Mouse (Mus musculus): Measurements from ENCODE around the gene Ramp3. TPM values are rescaled to one million over a fixed set of nuclear protein-coding genes. Genes with fewer than 3 reads are reported as not detected.

Gene Ramp3
- polyA plus RNA-seq, 1 experiment from 2014 or later: 4.7 TPM

GRCm38 (mm10) chr11:6679694-6680396, 21.5 kb downstream of the Ramp3 start:
- Histone ChIP-seq H3K9me3 (ENCODE audit: control insufficient read depth, low read length) (no peaks in the 10 kb centered on the region), H3K36me3 (ENCODE audit: control insufficient read depth, insufficient read depth, low read length) (no peaks in the 10 kb centered on the region), H3K4me1 (ENCODE audit: control insufficient read depth, insufficient read depth, low read length) (no peaks in the 10 kb centered on the region), H3K4me2 (no peak overlapping the region), H3K27me3 (ENCODE audit: control insufficient read depth, insufficient read depth, low read length) (no peaks in the 10 kb centered on the region), H3K27ac (ENCODE audit: low read depth, low read length) (no peak overlapping the region), H3K9ac (ENCODE audit: low read length) (no peak overlapping the region), H3K4me3 (ENCODE audit: low read depth, low read length) (no peak overlapping the region)
- DNase-seq (ENCODE audit: low spot score, missing footprints): no peak
- WGBS: 76% methylated on average over 17 of the region's 17 CpGs
- ATAC-seq (ENCODE audit: low FRiP score): no peak

GRCm38 (mm10) chr11:6680397-6680818, 22.1 kb downstream of the Ramp3 start:
- Histone ChIP-seq H3K9me3 (ENCODE audit: control insufficient read depth, low read length) (no peaks in the 10 kb centered on the region), H3K36me3 (ENCODE audit: control insufficient read depth, insufficient read depth, low read length) (no peaks in the 10 kb centered on the region), H3K4me2 (no peak overlapping the region), H3K4me3 (ENCODE audit: low read depth, low read length) (no peak overlapping the region), H3K27me3 (ENCODE audit: control insufficient read depth, insufficient read depth, low read length) (no peaks in the 10 kb centered on the region), H3K4me1 (ENCODE audit: control insufficient read depth, insufficient read depth, low read length) (no peaks in the 10 kb centered on the region), H3K9ac (ENCODE audit: low read length) (no peak overlapping the region), H3K27ac (ENCODE audit: low read depth, low read length) (no peak overlapping the region)
- ATAC-seq (ENCODE audit: low FRiP score) (peak; percentile 54; the same call in 1 of the 2 replicates), DNase-seq (ENCODE audit: low spot score, missing footprints) (peak; percentile 87)
- 47% methylated on average over 10 of the region's 10 CpGs for WGBS

- no peaks in the 10 kb centered on the region for H3K4me1 ChIP-seq (ENCODE audit: control insufficient read depth, insufficient read depth, low read length)
- H3K4me3 ChIP-seq (ENCODE audit: low read depth, low read length): no peak overlapping the region
- no peaks in the 10 kb centered on the region for H3K9me3 ChIP-seq (ENCODE audit: control insufficient read depth, low read length)
- DNase-seq (ENCODE audit: low spot score, missing footprints) (no peak), ATAC-seq (ENCODE audit: low FRiP score) (no peak)
- no peak overlapping the region for H3K27ac ChIP-seq (ENCODE audit: low read depth, low read length)
- 64% methylated on average over 3 of the region's 3 CpGs for WGBS
- H3K4me2 ChIP-seq: no peak overlapping the region
- H3K27me3 ChIP-seq (ENCODE audit: control insufficient read depth, insufficient read depth, low read length): no peaks in the 10 kb centered on the region
- no peaks in the 10 kb centered on the region for H3K36me3 ChIP-seq (ENCODE audit: control insufficient read depth, insufficient read depth, low read length)
- H3K9ac ChIP-seq (ENCODE audit: low read length): no peak overlapping the region
Observed at GRCm38 (mm10) chr11:6684741-6685140, 26.4 kb downstream of the Ramp3 start.

GRCm38 (mm10) chr11:6688888-6689287, 30.6 kb downstream of the Ramp3 start:
- Histone ChIP-seq H3K4me3 (ENCODE audit: low read depth, low read length) (no peak overlapping the region), H3K9me3 (ENCODE audit: control insufficient read depth, low read length) (no peaks in the 10 kb centered on the region), H3K4me1 (ENCODE audit: control insufficient read depth, insufficient read depth, low read length) (no peaks in the 10 kb centered on the region), H3K27me3 (ENCODE audit: control insufficient read depth, insufficient read depth, low read length) (no peaks in the 10 kb centered on the region), H3K27ac (ENCODE audit: low read depth, low read length) (no peak overlapping the region), H3K9ac (ENCODE audit: low read length) (no peak overlapping the region), H3K4me2 (no peak overlapping the region), H3K36me3 (ENCODE audit: control insufficient read depth, insufficient read depth, low read length) (no peaks in the 10 kb centered on the region)
- no peak for DNase-seq (ENCODE audit: low spot score, missing footprints)
- WGBS: 73% methylated on average over 3 of the region's 3 CpGs
- no peak for ATAC-seq (ENCODE audit: low FRiP score)

GRCm38 (mm10) chr11:6692341-6692740, 34.0 kb downstream of the Ramp3 start:
- Histone ChIP-seq H3K36me3 (ENCODE audit: control insufficient read depth, insufficient read depth, low read length) (no peaks in the 10 kb centered on the region), H3K27ac (ENCODE audit: low read depth, low read length) (no peak overlapping the region), H3K9me3 (ENCODE audit: control insufficient read depth, low read length) (no peaks in the 10 kb centered on the region), H3K9ac (ENCODE audit: low read length) (no peak overlapping the region), H3K4me3 (ENCODE audit: low read depth, low read length) (no peak overlapping the region), H3K4me1 (ENCODE audit: control insufficient read depth, insufficient read depth, low read length) (no peaks in the 10 kb centered on the region), H3K27me3 (ENCODE audit: control insufficient read depth, insufficient read depth, low read length) (no peaks in the 10 kb centered on the region), H3K4me2 (no peak overlapping the region)
- WGBS: 74% methylated on average over 6 of the region's 6 CpGs
- no peak for DNase-seq (ENCODE audit: low spot score, missing footprints)
- ATAC-seq (ENCODE audit: low FRiP score): no peak

- no peak for DNase-seq (ENCODE audit: low spot score, missing footprints)
- Histone ChIP-seq H3K9me3 (ENCODE audit: control insufficient read depth, low read length) (no peaks in the 10 kb centered on the region), H3K4me3 (ENCODE audit: low read depth, low read length) (no peak overlapping the region), H3K36me3 (ENCODE audit: control insufficient read depth, insufficient read depth, low read length) (no peaks in the 10 kb centered on the region), H3K27ac (ENCODE audit: low read depth, low read length) (no peak overlapping the region), H3K4me1 (ENCODE audit: control insufficient read depth, insufficient read depth, low read length) (no peaks in the 10 kb centered on the region), H3K27me3 (ENCODE audit: control insufficient read depth, insufficient read depth, low read length) (no peaks in the 10 kb centered on the region), H3K4me2 (no peak overlapping the region), H3K9ac (ENCODE audit: low read length) (no peak overlapping the region)
- 89% methylated on average over 10 of the region's 10 CpGs for WGBS
- no peak for ATAC-seq (ENCODE audit: low FRiP score)
Observed at GRCm38 (mm10) chr11:6694114-6694513, 35.8 kb downstream of the Ramp3 start.

GRCm38 (mm10) chr11:6695176-6695575, 36.9 kb downstream of the Ramp3 start:
- H3K27me3 ChIP-seq (ENCODE audit: control insufficient read depth, insufficient read depth, low read length): no peaks in the 10 kb centered on the region
- no peaks in the 10 kb centered on the region for H3K36me3 ChIP-seq (ENCODE audit: control insufficient read depth, insufficient read depth, low read length)
- 83% methylated on average over 12 of the region's 12 CpGs for WGBS
- ATAC-seq (ENCODE audit: low FRiP score) (no peak), DNase-seq (ENCODE audit: low spot score, missing footprints) (no peak)
- H3K4me3 ChIP-seq (ENCODE audit: low read depth, low read length): no peak overlapping the region
- no peak overlapping the region for H3K9ac ChIP-seq (ENCODE audit: low read length)
- H3K4me1 ChIP-seq (ENCODE audit: control insufficient read depth, insufficient read depth, low read length): no peaks in the 10 kb centered on the region
- H3K4me2 ChIP-seq: no peak overlapping the region
- no peak overlapping the region for H3K27ac ChIP-seq (ENCODE audit: low read depth, low read length)
- H3K9me3 ChIP-seq (ENCODE audit: control insufficient read depth, low read length): no peaks in the 10 kb centered on the region

- H3K4me3 ChIP-seq (ENCODE audit: low read depth, low read length): no peak overlapping the region
- H3K27ac ChIP-seq (ENCODE audit: low read depth, low read length): no peak overlapping the region
- no peaks in the 10 kb centered on the region for H3K4me1 ChIP-seq (ENCODE audit: control insufficient read depth, insufficient read depth, low read length)
- WGBS: 81% methylated on average over 8 of the region's 8 CpGs
- no peak for ATAC-seq (ENCODE audit: low FRiP score)
- no peaks in the 10 kb centered on the region for H3K9me3 ChIP-seq (ENCODE audit: control insufficient read depth, low read length)
- DNase-seq (ENCODE audit: low spot score, missing footprints): no peak
- no peaks in the 10 kb centered on the region for H3K27me3 ChIP-seq (ENCODE audit: control insufficient read depth, insufficient read depth, low read length)
- no peak overlapping the region for H3K4me2 ChIP-seq
- no peaks in the 10 kb centered on the region for H3K36me3 ChIP-seq (ENCODE audit: control insufficient read depth, insufficient read depth, low read length)
- no peak overlapping the region for H3K9ac ChIP-seq (ENCODE audit: low read length)
Observed at GRCm38 (mm10) chr11:6696551-6696950, 38.2 kb downstream of the Ramp3 start.

GRCm38 (mm10) chr11:6697751-6698150, 39.4 kb downstream of the Ramp3 start:
- Histone ChIP-seq H3K4me2 (no peak overlapping the region), H3K4me3 (ENCODE audit: low read depth, low read length) (no peak overlapping the region), H3K27ac (ENCODE audit: low read depth, low read length) (no peak overlapping the region), H3K27me3 (ENCODE audit: control insufficient read depth, insufficient read depth, low read length) (no peaks in the 10 kb centered on the region), H3K36me3 (ENCODE audit: control insufficient read depth, insufficient read depth, low read length) (no peaks in the 10 kb centered on the region), H3K9ac (ENCODE audit: low read length) (no peak overlapping the region), H3K4me1 (ENCODE audit: control insufficient read depth, insufficient read depth, low read length) (no peaks in the 10 kb centered on the region), H3K9me3 (ENCODE audit: control insufficient read depth, low read length) (no peaks in the 10 kb centered on the region)
- DNase-seq (ENCODE audit: low spot score, missing footprints) (no peak), ATAC-seq (ENCODE audit: low FRiP score) (no peak)
- WGBS: 86% methylated on average over 10 of the region's 10 CpGs
